Mouse (Mus musculus): ENCODE results near the gene Ptk7. TPM values are rescaled to one million over a fixed set of nuclear protein-coding genes. Genes with fewer than 3 reads are reported as not detected.

Ptk7 gene
- polyA plus RNA-seq, 1 experiment from 2014 or later = 16.0 TPM

DNA sequence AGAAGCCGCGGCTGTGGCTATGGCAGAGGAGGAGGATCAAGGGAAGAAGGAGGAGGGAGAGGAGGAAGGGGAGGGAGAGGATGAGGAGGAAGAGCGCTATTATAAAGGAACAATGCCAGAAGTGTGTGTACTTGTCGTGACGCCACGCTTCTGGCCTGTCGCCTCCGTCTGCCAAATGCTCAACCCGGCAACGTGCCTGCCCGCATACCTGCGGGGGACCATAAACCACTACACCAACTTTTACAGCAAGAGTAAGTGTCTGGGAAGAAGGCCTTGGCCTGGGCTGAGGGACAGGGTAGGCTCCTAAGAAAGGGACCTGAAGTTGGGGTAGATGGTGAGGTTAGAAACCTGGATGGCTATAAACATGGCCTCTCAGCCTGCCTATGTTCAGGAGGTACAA, 32.7 kb upstream of the Ptk7 start:
- Histone ChIP-seq H3K27ac (ENCODE audit: low read depth, low read length) (no peak overlapping the region), H3K9me3 (ENCODE audit: control insufficient read depth, low read length) (no peaks in the 10 kb centered on the region), H3K4me3 (ENCODE audit: low read depth, low read length) (no peak overlapping the region), H3K4me1 (replicated peaks; ENCODE audit: control insufficient read depth, insufficient read depth, low read length) (no peaks in the 10 kb centered on the region), H3K9ac (ENCODE audit: low read depth, low read length) (no peak overlapping the region), H3K27me3 (ENCODE audit: control insufficient read depth, insufficient read depth, low read length) (no peaks in the 10 kb centered on the region), H3K4me2 (replicated peaks; ENCODE audit: low read depth, low read length) (no peak overlapping the region), H3K36me3 (ENCODE audit: control insufficient read depth, insufficient read depth, low read length) (peaks cover 24% of the 10 kb centered on the region)
- ATAC-seq (ENCODE audit: low FRiP score) (no peak), DNase-seq (ENCODE audit: low spot score) (no peak)
- WGBS = 93% methylated on average over 12 of the region's 12 CpGs

DNA sequence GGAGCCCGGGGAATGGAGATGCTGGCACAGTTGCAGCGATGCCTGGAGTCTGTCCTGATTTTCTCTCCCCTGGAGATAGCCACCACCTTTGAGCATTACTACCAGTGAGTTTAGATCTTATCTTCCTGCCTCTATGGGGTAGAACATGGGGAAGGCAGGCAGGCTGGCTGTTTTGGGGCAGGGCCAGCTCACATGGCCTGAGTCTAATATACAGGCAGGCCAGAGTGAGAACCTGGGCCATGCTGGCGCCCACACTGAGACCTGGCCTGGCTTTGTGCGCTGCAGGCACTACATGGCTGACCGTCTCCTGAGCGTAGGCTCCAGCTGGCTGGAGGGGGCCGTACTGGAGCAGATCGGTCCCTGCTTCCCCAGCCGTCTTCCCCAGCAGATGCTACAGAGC, 32.0 kb upstream of the Ptk7 start:
- WGBS = 96% methylated on average over 9 of the region's 9 CpGs
- Histone ChIP-seq H3K36me3 (ENCODE audit: control insufficient read depth, insufficient read depth, low read length) (peaks cover 24% of the 10 kb centered on the region), H3K4me3 (ENCODE audit: low read depth, low read length) (no peak overlapping the region), H3K27me3 (ENCODE audit: control insufficient read depth, insufficient read depth, low read length) (no peaks in the 10 kb centered on the region), H3K9ac (ENCODE audit: low read depth, low read length) (no peak overlapping the region), H3K9me3 (ENCODE audit: control insufficient read depth, low read length) (no peaks in the 10 kb centered on the region), H3K4me1 (replicated peaks; ENCODE audit: control insufficient read depth, insufficient read depth, low read length) (no peaks in the 10 kb centered on the region), H3K4me2 (replicated peaks; ENCODE audit: low read depth, low read length) (no peak overlapping the region), H3K27ac (ENCODE audit: low read depth, low read length) (no peak overlapping the region)
- ATAC-seq (ENCODE audit: low FRiP score) (no peak), DNase-seq (ENCODE audit: low spot score) (no peak)

DNA sequence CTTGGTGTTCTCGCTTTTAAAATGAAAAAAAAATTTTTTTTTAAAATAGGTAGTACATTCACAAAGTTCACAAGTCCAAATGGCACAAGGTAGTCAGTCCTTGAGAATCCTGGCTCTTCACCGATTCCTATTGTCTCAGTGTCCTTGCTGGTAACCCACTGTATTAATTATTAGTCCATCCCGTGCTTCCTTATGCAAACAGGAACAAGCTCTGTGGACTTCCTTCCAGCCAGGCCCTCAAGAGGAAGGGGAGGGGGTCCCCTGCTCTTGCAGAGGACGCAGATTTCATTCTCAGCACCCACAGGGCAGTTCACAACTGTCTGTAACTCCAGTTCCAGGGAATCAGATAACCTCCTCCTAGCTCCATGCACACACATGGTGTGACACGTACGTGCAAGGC, 26.8 kb upstream of the Ptk7 start:
- H3K4me2 ChIP-seq (replicated peaks; ENCODE audit: low read depth, low read length) = no peak overlapping the region
- ATAC-seq (ENCODE audit: low FRiP score) (no peak), DNase-seq (ENCODE audit: low spot score) (no peak)
- no peak overlapping the region for H3K27ac ChIP-seq (ENCODE audit: low read depth, low read length)
- no peaks in the 10 kb centered on the region for H3K27me3 ChIP-seq (ENCODE audit: control insufficient read depth, insufficient read depth, low read length)
- H3K9ac ChIP-seq (ENCODE audit: low read depth, low read length) = no peak overlapping the region
- peaks cover 9% of the 10 kb centered on the region; the same call in 1 of the 2 replicates for H3K4me1 ChIP-seq (replicated peaks; ENCODE audit: control insufficient read depth, insufficient read depth, low read length)
- WGBS = 85% methylated on average over 6 of the region's 6 CpGs
- H3K9me3 ChIP-seq (ENCODE audit: control insufficient read depth, low read length) = no peaks in the 10 kb centered on the region
- peaks cover 31% of the 10 kb centered on the region for H3K36me3 ChIP-seq (ENCODE audit: control insufficient read depth, insufficient read depth, low read length)
- no peak overlapping the region for H3K4me3 ChIP-seq (ENCODE audit: low read depth, low read length)

DNA sequence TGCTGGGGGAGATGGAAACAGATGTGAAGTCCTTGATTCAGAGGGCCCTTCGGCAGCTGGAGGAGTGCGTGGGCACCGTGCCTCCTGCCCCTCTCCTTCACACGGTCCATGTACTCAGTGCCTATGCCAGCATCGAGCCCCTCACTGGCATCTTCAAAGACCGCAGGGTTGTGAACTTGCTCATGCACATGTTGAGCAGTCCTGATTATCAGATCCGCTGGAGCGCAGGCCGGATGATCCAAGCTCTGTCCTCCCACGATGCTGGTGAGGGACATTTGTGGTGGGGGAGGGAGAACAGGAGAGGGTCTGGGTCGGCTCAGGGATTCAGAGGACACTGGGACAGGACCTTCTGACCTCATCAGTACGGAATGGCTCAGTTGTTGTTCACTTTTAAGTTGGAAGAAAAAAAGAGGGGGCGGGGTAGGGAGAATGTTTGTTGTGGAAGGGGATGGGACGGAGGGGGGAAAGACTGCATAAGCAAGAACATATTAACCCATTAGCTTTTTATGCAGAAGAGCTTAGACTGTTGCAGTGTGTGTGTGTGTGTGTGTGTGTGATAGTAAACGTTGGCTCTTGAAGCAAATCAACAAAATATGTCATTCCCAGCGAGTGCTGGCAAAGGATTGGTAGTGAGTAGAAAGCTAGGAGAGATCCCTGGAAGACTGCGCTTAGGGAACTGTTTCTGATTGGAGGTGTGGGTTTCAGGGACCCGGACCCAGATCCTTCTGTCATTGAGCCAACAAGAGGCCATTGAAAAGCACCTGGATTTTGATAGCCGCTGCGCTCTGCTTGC, 22.6 kb upstream of the Ptk7 start:
- Histone ChIP-seq H3K4me2 (replicated peaks; ENCODE audit: low read depth, low read length) (peak overlapping the region; percentile 91), H3K4me1 (replicated peaks; ENCODE audit: control insufficient read depth, insufficient read depth, low read length) (peaks cover 12% of the 10 kb centered on the region; the same call in 1 of the 2 replicates), H3K27me3 (ENCODE audit: control insufficient read depth, insufficient read depth, low read length) (no peaks in the 10 kb centered on the region), H3K4me3 (ENCODE audit: low read depth, low read length) (peak overlapping the region; percentile 67; the same call in 1 of the 2 replicates), H3K27ac (ENCODE audit: low read depth, low read length) (no peak overlapping the region), H3K36me3 (ENCODE audit: control insufficient read depth, insufficient read depth, low read length) (peaks cover 16% of the 10 kb centered on the region), H3K9me3 (ENCODE audit: control insufficient read depth, low read length) (no peaks in the 10 kb centered on the region), H3K9ac (ENCODE audit: low read depth, low read length) (peak overlapping the region; percentile 92)
- no peak for ATAC-seq (ENCODE audit: low FRiP score)
- no peak for DNase-seq (ENCODE audit: low spot score)
- WGBS = 74% methylated on average over 20 of the region's 20 CpGs

DNA sequence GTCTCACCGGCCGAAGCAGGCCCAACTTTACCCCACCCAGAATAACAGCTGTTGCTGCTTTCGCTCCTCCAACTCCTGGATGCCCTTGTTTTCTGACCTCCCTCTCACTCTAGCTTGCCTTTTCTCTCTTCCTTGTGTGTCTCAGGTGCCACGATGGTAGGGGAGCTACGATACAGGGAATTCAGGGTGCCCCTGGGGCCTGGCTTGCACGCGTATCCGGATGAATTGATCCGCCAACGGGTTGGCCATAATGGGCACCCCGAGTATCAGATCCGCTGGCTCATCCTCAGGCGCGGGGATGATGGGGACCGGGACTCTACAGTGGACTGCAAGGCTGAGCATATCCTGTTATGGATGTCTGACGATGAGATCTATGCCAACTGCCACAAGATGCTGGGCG, 22.0 kb upstream of the Ptk7 start:
- Histone ChIP-seq H3K4me1 (replicated peaks; ENCODE audit: control insufficient read depth, insufficient read depth, low read length) (peaks cover 12% of the 10 kb centered on the region; the same call in 1 of the 2 replicates), H3K4me2 (replicated peaks; ENCODE audit: low read depth, low read length) (peak overlapping the region; percentile 91), H3K27me3 (ENCODE audit: control insufficient read depth, insufficient read depth, low read length) (no peaks in the 10 kb centered on the region), H3K27ac (ENCODE audit: low read depth, low read length) (peak overlapping the region; percentile 93; the same call in 1 of the 2 replicates), H3K9me3 (ENCODE audit: control insufficient read depth, low read length) (no peaks in the 10 kb centered on the region), H3K4me3 (ENCODE audit: low read depth, low read length) (peak overlapping the region; percentile 67), H3K36me3 (ENCODE audit: control insufficient read depth, insufficient read depth, low read length) (peaks cover 16% of the 10 kb centered on the region), H3K9ac (ENCODE audit: low read depth, low read length) (peak overlapping the region; percentile 92)
- no peak for DNase-seq (ENCODE audit: low spot score)
- WGBS = 79% methylated on average over 17 of the region's 17 CpGs
- ATAC-seq (ENCODE audit: low FRiP score) = no peak

DNA sequence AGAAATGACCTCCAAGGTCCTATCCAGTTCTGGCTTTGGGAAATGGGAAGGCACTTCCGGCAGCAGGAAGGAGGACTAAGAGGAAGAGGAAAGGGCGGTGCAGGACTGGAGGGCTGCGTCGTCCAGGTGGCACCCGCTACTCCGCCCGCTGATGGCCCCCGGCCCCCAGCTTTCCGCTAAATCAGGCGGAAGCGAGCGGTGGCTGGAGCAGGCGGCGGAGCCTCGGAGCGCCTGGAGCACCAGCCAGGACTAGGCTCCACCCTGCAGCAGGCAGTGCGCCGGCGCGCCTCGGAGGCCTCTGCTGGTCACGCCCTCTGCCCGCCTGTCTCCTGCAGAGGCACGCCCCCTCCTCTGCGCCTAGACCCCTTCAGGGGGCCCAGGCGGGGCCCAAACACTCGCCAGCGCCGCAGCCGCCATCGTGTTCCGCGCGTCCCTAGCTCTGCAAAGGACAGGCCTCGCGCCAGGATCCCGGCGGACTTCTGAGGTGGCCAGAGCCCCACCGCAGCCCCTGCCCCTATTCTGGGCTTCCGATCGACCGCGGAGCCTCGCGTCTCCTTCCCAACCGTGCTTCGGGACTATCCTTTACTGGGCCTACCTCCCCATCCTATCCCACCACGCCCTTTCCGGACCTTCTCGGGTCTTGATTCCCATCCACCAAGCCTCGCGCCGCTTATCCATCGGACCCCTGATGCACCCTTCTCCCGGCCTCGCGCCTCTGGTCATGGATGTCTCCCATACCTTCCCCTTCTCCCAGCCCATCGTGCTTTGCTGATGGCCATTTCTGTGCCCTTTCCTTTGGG, 21.1 kb upstream of the Ptk7 start, which contains the start of gene Cul7:
TSS of gene Cul7 (plus strand) at position 106 of the 800 bp plus-strand sequence.
- Histone ChIP-seq H3K4me3 (ENCODE audit: low read depth, low read length) (peak within 1 kb of the TSS; percentile 67), H3K27ac (ENCODE audit: low read depth, low read length) (peak within 1 kb of the TSS; percentile 93), H3K9me3 (ENCODE audit: control insufficient read depth, low read length) (no peaks in the 10 kb centered on the region), H3K36me3 (ENCODE audit: control insufficient read depth, insufficient read depth, low read length) (peaks cover 12% of the 10 kb centered on the region), H3K4me2 (replicated peaks; ENCODE audit: low read depth, low read length) (peak within 1 kb of the TSS; percentile 91), H3K27me3 (ENCODE audit: control insufficient read depth, insufficient read depth, low read length) (no peaks in the 10 kb centered on the region), H3K9ac (ENCODE audit: low read depth, low read length) (peak within 1 kb of the TSS; percentile 92), H3K4me1 (replicated peaks; ENCODE audit: control insufficient read depth, insufficient read depth, low read length) (peaks cover 12% of the 10 kb centered on the region; the same call in 1 of the 2 replicates)
- DNase-seq (ENCODE audit: low spot score) (peak; percentile 93), ATAC-seq (ENCODE audit: low FRiP score) (peak; percentile 93)
- WGBS = under 1% methylated on average over 49 of the region's 58 CpGs

DNA sequence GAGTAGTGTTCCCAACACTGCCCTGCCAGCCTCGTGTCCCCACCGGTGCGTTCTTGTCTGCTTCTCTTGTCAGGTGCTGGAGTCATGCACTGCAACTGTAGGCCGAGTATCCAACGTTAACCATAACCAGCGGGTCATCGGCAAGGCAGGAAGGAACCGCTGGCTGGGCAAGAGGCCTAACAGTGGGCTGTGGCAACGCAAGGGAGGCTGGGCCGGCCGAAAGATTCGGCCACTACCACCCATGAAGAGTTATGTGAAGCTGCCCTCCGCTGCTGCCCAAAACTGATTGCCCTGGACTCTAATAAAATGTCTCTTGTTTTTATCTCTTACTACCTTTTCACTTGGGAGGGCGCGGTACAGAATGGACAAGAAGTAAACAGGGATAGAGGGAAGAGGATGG, 20.5 kb upstream of the Ptk7 start:
- H3K4me1 ChIP-seq (replicated peaks; ENCODE audit: control insufficient read depth, insufficient read depth, low read length) = peaks cover 12% of the 10 kb centered on the region; the same call in 1 of the 2 replicates
- peaks cover 12% of the 10 kb centered on the region for H3K36me3 ChIP-seq (ENCODE audit: control insufficient read depth, insufficient read depth, low read length)
- DNase-seq (ENCODE audit: low spot score) (no peak), ATAC-seq (ENCODE audit: low FRiP score) (no peak)
- peak overlapping the region; percentile 91 for H3K4me2 ChIP-seq (replicated peaks; ENCODE audit: low read depth, low read length)
- peak overlapping the region; percentile 93 for H3K27ac ChIP-seq (ENCODE audit: low read depth, low read length)
- WGBS = 42% methylated on average over 15 of the region's 15 CpGs
- H3K4me3 ChIP-seq (ENCODE audit: low read depth, low read length) = peak overlapping the region; percentile 67
- no peaks in the 10 kb centered on the region for H3K9me3 ChIP-seq (ENCODE audit: control insufficient read depth, low read length)
- H3K9ac ChIP-seq (ENCODE audit: low read depth, low read length) = peak overlapping the region; percentile 92
- no peaks in the 10 kb centered on the region for H3K27me3 ChIP-seq (ENCODE audit: control insufficient read depth, insufficient read depth, low read length)

DNA sequence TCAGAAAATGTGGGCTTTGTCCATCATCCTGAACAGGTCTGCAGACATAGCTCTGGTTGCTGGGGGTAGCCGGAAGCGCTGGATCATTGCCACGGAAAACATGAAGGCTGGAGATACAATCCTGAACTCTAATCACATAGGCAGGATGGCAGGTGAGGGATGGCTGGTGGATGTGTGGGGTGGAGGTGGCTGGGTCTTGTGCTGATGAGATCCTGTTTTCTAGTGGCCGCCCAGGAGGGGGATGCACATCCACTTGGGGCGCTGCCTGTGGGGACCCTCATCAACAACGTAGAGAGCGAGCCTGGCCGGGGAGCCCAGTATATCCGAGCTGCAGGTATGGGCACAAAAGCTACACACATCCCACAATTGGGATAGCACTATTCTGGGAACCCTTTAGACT, 19.1 kb upstream of the Ptk7 start:
- H3K4me2 ChIP-seq (replicated peaks; ENCODE audit: low read depth, low read length) = no peak overlapping the region
- no peak overlapping the region for H3K9ac ChIP-seq (ENCODE audit: low read depth, low read length)
- H3K27me3 ChIP-seq (ENCODE audit: control insufficient read depth, insufficient read depth, low read length) = no peaks in the 10 kb centered on the region
- ATAC-seq (ENCODE audit: low FRiP score) (no peak), DNase-seq (ENCODE audit: low spot score) (no peak)
- no peaks in the 10 kb centered on the region for H3K9me3 ChIP-seq (ENCODE audit: control insufficient read depth, low read length)
- 0 out of 2 replicates have a peak, but pooled peaks cover 3% of the 10 kb centered on the region for H3K36me3 ChIP-seq (ENCODE audit: control insufficient read depth, insufficient read depth, low read length)
- WGBS = 94% methylated on average over 9 of the region's 9 CpGs
- H3K27ac ChIP-seq (ENCODE audit: low read depth, low read length) = no peak overlapping the region
- H3K4me1 ChIP-seq (replicated peaks; ENCODE audit: control insufficient read depth, insufficient read depth, low read length) = peaks cover 12% of the 10 kb centered on the region; the same call in 1 of the 2 replicates
- H3K4me3 ChIP-seq (ENCODE audit: low read depth, low read length) = no peak overlapping the region
